Mouse (Mus musculus) erythroblast, embryonic 14.5 days (primary cell): ENCODE data around the gene Pla1a.

ENCODE experiments used
- GATA1 ChIP-seq: IDR thresholded peaks from 2 replicates; pipeline ENCODE4 v1.6.1; 2012; ENCODE audit warnings: low read length, inconsistent platforms, mixed read lengths
- TAL1 ChIP-seq: IDR thresholded peaks from 3 replicates; pipeline ENCODE4 v1.6.1; 2012; ENCODE audit warnings: low read length, inconsistent platforms, mixed read lengths

- TF ChIP-seq GATA1 (no peak), TAL1 (no peak)
Observed at GRCm38 (mm10) chr16:38378591-38378990, 54.4 kb downstream of the Pla1a start.
